Mouse (Mus musculus) kidney, embryonic 16.5 days (tissue): ENCODE measurements around the gene Tmco4. TPM values are rescaled to one million over a fixed set of nuclear protein-coding genes. Genes with fewer than 3 reads are reported as not detected.

Source experiments
- ATAC-seq: fragments of 200-750 bp; cut with Nextera tagmentation; 2 replicates; pipeline ENCODE4 v1.8.0; 2017; ENCODE audit warnings: moderate TSS enrichment; ENCODE audit not compliant: low FRiP score, low TSS enrichment
- H3K27ac ChIP-seq: fragments of 300-500 bp; sonication (generic); 2 replicates; pipeline ENCODE4 v1.5.1; 2014; ENCODE audit warnings: low read length
- H3K27me3 ChIP-seq: fragments of 300-500 bp; sonication (generic); 2 replicates; pipeline ENCODE4 v1.6.1; 2014; ENCODE audit warnings: low read length, control low read depth, mixed read lengths; ENCODE audit not compliant: insufficient read depth
- H3K36me3 ChIP-seq: fragments of 300-500 bp; sonication (generic); 2 replicates; pipeline ENCODE4 v1.6.1; 2014; ENCODE audit warnings: low read length, control low read depth, mixed read lengths; ENCODE audit not compliant: insufficient read depth
- H3K4me1 ChIP-seq: fragments of 300-500 bp; sonication (generic); 2 replicates; pipeline ENCODE4 v1.6.1; 2014; ENCODE audit warnings: low read length, control low read depth, mixed read lengths; ENCODE audit not compliant: insufficient read depth
- H3K4me2 ChIP-seq: fragments of 300-500 bp; sonication (generic); replicated peaks from 2 replicates; pipeline ENCODE4 v1.6.1; 2014; ENCODE audit warnings: low read depth, low read length
- H3K4me3 ChIP-seq: fragments of 300-500 bp; sonication (generic); 2 replicates; pipeline ENCODE4 v1.5.1; 2014; ENCODE audit warnings: mild to moderate bottlenecking, low read length
- H3K9ac ChIP-seq: fragments of 300-500 bp; sonication (generic); replicated peaks from 2 replicates; pipeline ENCODE4 v1.6.1; 2014; ENCODE audit warnings: low read length
- H3K9me3 ChIP-seq: fragments of 300-500 bp; sonication (generic); 2 replicates; pipeline ENCODE4 v1.6.1; 2016; ENCODE audit warnings: low read length, control low read depth
- WGBS: fragments of 180-500 bp; shearing (Covaris S2); extraction: QIAGEN DNeasy Blood & Tissue Kit; methylation state at CpG from one replicate; pipeline ENCODE4 v1.1.7; 2014; 5-methylcytosine and 5-hydroxymethylcytosine counted together
- polyA plus RNA-seq: library from polyadenylated mRNA; unstranded; fragments of >200 nt; fragmentation: Nextera tagmentation; extraction: Ambion mirVana; gene quantifications from 2 replicates; pipeline ENCODE4 v1.2.1, GENCODE M21; 2015

The Tmco4 gene
- polyA plus RNA-seq, 1 experiment from 2014 or later, result 8.8 TPM

GRCm38 (mm10) chr4:139080259-139080658 is 107.6 kb downstream of the Tmco4 start:
- no peak for ATAC-seq
- 88% methylated on average over 7 of the region's 7 CpGs for WGBS

DNA sequence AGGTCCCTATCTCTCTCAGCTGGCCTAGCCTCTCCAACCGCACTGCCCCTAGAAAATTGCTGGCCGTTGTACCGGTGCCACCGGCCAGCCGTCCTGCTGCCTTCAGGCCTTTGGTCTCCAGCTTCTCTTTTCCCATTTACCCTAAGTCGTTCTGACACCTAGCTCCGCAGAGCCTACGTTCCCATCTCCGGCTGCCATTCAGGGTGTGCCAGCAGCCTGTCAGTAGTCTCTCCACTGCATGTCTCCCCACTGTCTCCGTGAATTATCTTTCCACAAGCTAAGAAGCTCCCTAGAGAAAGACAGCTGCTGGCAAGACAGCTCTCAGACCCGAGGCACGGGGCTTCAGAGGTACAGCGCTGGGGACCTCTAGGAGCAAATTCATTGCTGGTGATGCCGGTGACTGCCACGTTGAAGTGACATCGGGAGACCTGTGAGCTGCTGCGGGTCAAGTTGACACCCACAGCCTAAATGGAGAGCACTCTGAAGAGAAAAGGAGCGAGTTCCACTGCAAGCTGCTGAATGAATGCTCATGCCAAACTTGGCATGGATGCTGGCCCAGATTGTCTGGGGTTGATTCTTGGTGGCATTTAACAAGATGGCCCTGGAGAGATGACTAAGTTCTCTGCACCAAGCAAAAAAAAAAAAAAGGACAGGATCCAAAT is 108.7 kb downstream of the Tmco4 start:
- 73% methylated on average over 18 of the region's 18 CpGs for WGBS

More at GRCm38 (mm10) chr4:139080259-139080658, 107.6 kb downstream of the Tmco4 start:
- no peak overlapping the region for H3K27ac ChIP-seq
- H3K9me3 ChIP-seq, result no peaks in the 10 kb centered on the region
- no peak overlapping the region for H3K9ac ChIP-seq
- no peaks in the 10 kb centered on the region for H3K36me3 ChIP-seq
- H3K4me2 ChIP-seq, result no peak overlapping the region
- no peak overlapping the region for H3K4me3 ChIP-seq
- peaks cover 20% of the 10 kb centered on the region for H3K4me1 ChIP-seq
- peaks cover 24% of the 10 kb centered on the region for H3K27me3 ChIP-seq

DNA sequence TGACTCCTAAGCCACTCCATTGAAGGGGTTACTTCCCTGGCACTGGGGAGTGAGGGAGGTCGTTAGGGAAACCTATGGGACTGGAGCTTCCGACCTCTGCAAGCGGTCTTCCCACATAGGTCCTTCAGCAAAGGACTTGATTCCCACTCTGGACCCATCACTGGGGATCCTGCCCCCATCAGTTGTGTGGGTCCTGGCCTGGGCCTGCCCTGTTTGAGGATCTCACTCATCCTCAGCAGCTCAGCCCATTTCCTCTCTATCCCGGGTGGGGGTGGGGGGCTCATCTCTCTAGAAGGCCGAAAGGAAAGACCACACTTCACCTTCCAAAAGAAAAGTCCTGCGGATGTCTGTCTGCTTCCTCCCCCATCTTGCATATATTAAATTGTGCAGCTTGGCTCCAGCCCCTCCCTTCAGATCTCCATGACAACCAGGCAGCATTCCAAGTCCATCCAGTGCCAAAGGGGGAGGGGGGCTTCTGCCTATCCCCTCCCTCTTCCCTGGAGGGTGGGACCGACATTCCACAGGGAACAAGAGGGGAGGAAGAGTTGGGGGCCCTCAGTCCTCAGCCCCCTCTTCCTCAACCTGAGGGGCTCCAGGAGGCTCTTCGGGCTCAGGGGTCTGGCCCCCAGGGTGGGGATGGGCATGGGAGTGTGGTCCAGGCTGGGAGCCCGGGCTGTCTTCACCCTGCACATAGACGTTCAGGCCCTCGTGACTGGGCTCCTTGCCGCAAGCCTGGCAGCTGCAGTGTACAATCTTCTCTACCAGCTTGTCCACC is 110.3 kb downstream of the Tmco4 start:
- H3K27me3 ChIP-seq, result no peaks in the 10 kb centered on the region
- 30% methylated on average over 12 of the region's 12 CpGs for WGBS
- no peak overlapping the region for H3K27ac ChIP-seq
- peak; percentile 24 for ATAC-seq
- H3K9ac ChIP-seq, result peak overlapping the region; percentile 19
- H3K4me1 ChIP-seq, result peaks cover 16% of the 10 kb centered on the region
- H3K9me3 ChIP-seq, result no peaks in the 10 kb centered on the region
- peak overlapping the region; percentile 19; the same call in 1 of the 2 replicates for H3K4me2 ChIP-seq
- H3K4me3 ChIP-seq, result no peak overlapping the region
- no peaks in the 10 kb centered on the region for H3K36me3 ChIP-seq

More for the DNA sequence above, 108.7 kb downstream of the Tmco4 start:
- no peak overlapping the region for H3K27ac ChIP-seq
- H3K9ac ChIP-seq, result no peak overlapping the region
- H3K4me2 ChIP-seq, result no peak overlapping the region
- no peak overlapping the region for H3K4me3 ChIP-seq
- H3K4me1 ChIP-seq, result peaks cover 16% of the 10 kb centered on the region
- H3K36me3 ChIP-seq, result no peaks in the 10 kb centered on the region
- peaks cover 12% of the 10 kb centered on the region for H3K27me3 ChIP-seq
- ATAC-seq, result no peak
- no peaks in the 10 kb centered on the region for H3K9me3 ChIP-seq

DNA sequence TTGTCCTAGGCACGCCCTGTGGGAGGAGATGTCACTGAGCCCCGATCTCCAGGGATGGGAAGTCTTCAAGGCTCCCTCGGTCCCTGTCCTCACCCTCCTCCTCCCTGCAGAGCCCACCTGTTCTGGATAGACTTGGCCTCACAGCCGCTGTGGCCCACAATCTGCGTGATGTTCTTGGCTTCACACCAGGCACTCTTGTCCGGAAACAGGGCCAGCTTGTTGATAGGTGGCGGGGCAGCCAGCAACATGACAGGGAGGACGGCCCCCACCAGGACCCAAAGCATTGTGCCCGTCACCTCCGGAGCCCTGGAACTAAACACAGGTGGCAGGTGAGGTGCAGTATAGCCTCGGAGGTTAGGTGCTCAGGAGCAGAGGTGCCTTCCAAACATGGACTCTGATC is 112.6 kb downstream of the Tmco4 start:
- no peaks in the 10 kb centered on the region for H3K27me3 ChIP-seq
- H3K36me3 ChIP-seq, result no peaks in the 10 kb centered on the region
- no peak overlapping the region for H3K4me2 ChIP-seq
- H3K4me1 ChIP-seq, result peaks cover 16% of the 10 kb centered on the region
- no peak for ATAC-seq
- 74% methylated on average over 11 of the region's 11 CpGs for WGBS
- no peak overlapping the region for H3K27ac ChIP-seq
- no peak overlapping the region for H3K9ac ChIP-seq
- H3K4me3 ChIP-seq, result no peak overlapping the region
- H3K9me3 ChIP-seq, result no peaks in the 10 kb centered on the region

DNA sequence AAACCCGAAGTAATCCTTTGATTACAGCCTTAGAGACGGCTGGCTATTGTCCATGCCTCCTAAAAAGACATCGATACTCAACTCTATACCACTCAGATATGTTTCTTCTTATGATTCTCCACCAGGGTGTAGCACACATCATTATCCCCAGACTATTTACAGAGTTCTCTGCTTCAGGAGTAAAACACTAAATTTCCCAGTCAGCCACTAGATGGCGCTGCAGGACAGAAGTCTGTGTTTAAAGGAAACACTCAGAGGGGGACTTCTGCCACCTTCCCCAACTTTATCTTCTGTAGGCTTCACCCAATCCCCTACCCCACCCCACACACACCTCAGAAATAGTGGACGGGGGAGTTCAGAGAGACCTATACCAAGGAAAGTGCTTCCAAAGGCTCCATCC is 113.3 kb downstream of the Tmco4 start:
- WGBS, result 20% methylated on average over 5 of the region's 5 CpGs
- H3K27me3 ChIP-seq, result no peaks in the 10 kb centered on the region
- 0 out of 2 replicates have a peak, but pooled peaks have one; percentile 10 for ATAC-seq
- H3K4me2 ChIP-seq, result no peak overlapping the region
- H3K4me1 ChIP-seq, result peaks cover 22% of the 10 kb centered on the region
- no peak overlapping the region for H3K4me3 ChIP-seq
- no peaks in the 10 kb centered on the region for H3K9me3 ChIP-seq
- no peak overlapping the region for H3K27ac ChIP-seq
- H3K36me3 ChIP-seq, result no peaks in the 10 kb centered on the region
- H3K9ac ChIP-seq, result no peak overlapping the region

GRCm38 (mm10) chr4:139086984-139087383 is 114.3 kb downstream of the Tmco4 start:
- WGBS, result 69% methylated on average over 4 of the region's 4 CpGs
- H3K27ac ChIP-seq, result no peak overlapping the region
- H3K4me1 ChIP-seq, result peaks cover 32% of the 10 kb centered on the region
- H3K9ac ChIP-seq, result no peak overlapping the region
- no peak overlapping the region for H3K4me2 ChIP-seq
- no peaks in the 10 kb centered on the region for H3K36me3 ChIP-seq
- peaks cover 4% of the 10 kb centered on the region; the same call in 1 of the 2 replicates for H3K27me3 ChIP-seq
- no peak overlapping the region for H3K4me3 ChIP-seq
- no peaks in the 10 kb centered on the region for H3K9me3 ChIP-seq
- no peak for ATAC-seq

GRCm38 (mm10) chr4:139088982-139089671 is 116.4 kb downstream of the Tmco4 start:
- Histone ChIP-seq H3K4me3 (no peak overlapping the region), H3K4me1 (peaks cover 22% of the 10 kb centered on the region), H3K27ac (no peak overlapping the region), H3K27me3 (peaks cover 8% of the 10 kb centered on the region), H3K36me3 (no peaks in the 10 kb centered on the region), H3K4me2 (no peak overlapping the region), H3K9me3 (no peaks in the 10 kb centered on the region), H3K9ac (no peak overlapping the region)
- ATAC-seq, result no peak
- WGBS, result 67% methylated on average over 9 of the region's 9 CpGs

DNA sequence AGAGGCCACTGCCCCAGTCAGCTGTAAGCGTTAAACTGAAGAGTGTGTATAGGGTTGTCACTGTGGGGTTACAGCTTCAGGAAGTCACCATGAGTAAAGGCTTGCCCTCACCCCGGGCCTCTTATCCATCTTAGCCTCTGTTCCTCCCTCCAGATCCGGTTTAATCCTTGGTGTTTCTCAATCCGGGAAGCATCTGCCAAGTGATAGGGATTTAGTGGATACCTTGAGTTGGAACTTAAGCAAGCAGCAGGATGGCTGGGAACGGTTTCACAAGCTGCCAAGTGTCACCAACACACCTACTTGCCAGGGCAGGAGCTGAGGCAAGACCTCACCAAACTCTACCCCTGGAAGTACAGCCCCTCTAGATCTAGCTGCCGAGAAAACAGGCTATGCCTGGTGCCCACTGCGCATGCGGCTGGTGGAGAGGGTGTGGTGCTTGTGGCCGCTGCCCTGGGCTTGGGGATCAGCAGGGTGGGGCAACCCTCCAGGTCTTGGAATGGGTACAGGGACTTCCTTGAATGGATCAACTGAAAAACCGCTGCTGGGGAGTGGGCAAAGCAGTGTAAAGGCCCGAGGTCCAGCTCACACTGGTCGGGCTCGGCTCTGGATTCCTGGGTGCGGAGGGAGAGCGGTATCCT is 117.7 kb downstream of the Tmco4 start:
- Histone ChIP-seq H3K4me2 (no peak overlapping the region), H3K9ac (no peak overlapping the region), H3K9me3 (peaks cover 6% of the 10 kb centered on the region), H3K4me1 (peaks cover 25% of the 10 kb centered on the region), H3K4me3 (no peak overlapping the region), H3K27ac (no peak overlapping the region), H3K36me3 (no peaks in the 10 kb centered on the region), H3K27me3 (peaks cover 8% of the 10 kb centered on the region)
- 71% methylated on average over 15 of the region's 15 CpGs for WGBS
- no peak for ATAC-seq

- Histone ChIP-seq H3K27ac (no peak overlapping the region), H3K4me2 (peak overlapping the region; percentile 98), H3K9ac (peak overlapping the region; percentile 89; the same call in 1 of the 2 replicates), H3K9me3 (peaks cover 6% of the 10 kb centered on the region), H3K36me3 (no peaks in the 10 kb centered on the region), H3K27me3 (peaks cover 8% of the 10 kb centered on the region), H3K4me3 (peak overlapping the region; percentile 53; the same call in 1 of the 2 replicates), H3K4me1 (peaks cover 27% of the 10 kb centered on the region)
- WGBS, result 42% methylated on average over 7 of the region's 7 CpGs
- no peak for ATAC-seq
Measured at GRCm38 (mm10) chr4:139091066-139091465, 118.4 kb downstream of the Tmco4 start.
